Mouse (Mus musculus) naive thymus-derived CD4-positive, alpha-beta T cell, adult 2 months (primary cell): ENCODE results near the gene 4930442H23Rik.
"Not testable (repeated sequence)": the region's sequence is repeated elsewhere in the genome, so short reads cannot be mapped to it uniquely, and the experiment has no call there.

Experiments used
- DNase-seq: peaks from one replicate; pipeline ENCODE4 v3.0.0-alpha.2; 2011; ENCODE audit warnings: low read depth

4930442H23Rik gene

DNA sequence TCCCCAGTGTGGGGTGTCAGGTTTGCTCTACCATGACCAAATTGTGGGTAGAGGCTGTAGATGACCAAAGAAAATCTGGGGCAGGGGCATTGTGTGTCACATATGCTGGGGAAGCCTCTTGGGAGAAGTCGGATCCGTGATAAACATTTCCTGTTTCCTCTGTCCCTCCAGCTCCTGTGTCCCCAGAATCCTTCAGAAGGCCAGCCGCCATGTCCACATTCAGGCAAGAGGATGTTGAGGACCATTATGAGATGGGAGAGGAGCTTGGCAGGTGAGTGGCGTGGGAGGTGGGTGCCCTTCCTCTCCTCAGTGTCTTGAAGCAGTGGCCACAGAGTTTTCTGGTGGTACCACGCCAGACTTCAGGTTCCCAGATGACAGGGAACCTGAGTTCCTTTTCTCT, at the start of gene 4930442H23Rik:
Gene 4930442H23Rik, minus strand, starts transcription at position 45 of the 400 bp plus-strand sequence.
- no peak for DNase-seq

DNA sequence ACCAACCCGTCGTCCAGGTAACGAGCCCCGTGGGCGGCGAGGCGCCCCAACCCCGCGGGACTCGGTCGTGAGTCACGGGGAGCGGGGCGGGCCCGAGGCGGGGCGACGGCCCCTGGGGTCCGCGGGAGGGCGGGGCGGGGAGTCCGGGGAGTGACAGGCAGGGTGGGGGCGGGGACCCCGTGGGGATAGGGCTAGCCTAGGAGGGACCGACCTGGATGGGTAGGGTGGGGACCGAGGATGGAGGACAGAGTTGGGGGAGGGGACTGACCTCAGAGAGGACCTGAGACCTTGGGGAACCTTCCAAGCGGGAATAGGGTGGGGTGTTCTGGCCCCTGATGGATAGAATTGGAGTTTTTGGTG, 49.6 kb upstream of the 4930442H23Rik start:
- no peak for DNase-seq

DNA sequence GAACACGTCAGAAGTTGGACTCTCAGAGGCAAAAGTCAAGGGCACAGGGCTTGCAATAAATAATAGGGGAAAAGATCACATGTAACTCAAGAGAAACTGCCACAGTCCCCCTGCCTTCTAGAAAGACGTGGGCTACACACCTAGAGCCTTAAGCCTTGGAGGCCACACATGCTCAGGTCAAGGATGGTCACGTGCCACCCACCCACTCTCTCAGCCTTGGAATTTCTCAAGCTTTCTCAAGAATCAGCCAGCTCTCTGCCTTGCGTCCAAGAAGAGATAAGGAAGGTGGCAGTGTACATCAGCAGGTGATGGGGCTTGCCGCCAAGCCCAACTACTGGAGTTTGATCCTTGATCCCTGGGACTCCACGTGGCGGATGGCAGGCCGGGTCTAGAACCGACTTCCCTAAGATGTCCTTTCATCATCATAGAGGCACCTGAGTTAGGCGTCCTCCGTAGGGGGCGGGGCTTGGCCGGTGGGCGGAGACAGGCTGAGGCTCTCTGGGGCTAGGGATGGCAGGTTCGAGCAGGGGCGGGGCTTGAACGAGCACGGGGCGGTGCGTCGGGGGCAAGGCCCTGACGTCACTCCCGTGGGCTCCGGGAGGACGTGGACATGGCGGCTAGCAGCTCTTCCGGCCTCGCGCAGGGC, 49.1 kb upstream of the 4930442H23Rik start, which contains the start of gene Zfr2:
Gene Zfr2, plus strand, starts transcription at position 576 of the 646 bp plus-strand sequence.
- peak; percentile 97 for DNase-seq

DNA sequence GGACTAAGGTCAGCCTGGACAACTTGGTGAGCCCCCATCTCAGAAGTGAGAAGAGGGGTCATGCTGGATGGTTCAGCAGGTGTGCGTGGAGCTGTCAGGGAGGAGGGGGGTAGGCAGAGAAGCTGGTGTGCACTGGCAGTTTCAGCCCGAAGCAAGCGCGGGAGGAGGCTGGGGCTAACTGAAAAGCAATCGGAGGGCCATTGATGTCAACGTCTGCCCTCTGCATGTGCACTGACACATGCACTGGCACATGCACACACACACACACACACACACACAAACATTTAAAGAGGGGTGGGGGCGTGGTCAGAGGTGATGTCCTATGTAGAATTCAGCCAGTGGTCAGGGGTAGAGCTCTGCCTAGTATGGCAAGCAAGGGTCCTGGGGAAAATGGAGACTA, 47.8 kb upstream of the 4930442H23Rik start:
- DNase-seq = no peak

DNA sequence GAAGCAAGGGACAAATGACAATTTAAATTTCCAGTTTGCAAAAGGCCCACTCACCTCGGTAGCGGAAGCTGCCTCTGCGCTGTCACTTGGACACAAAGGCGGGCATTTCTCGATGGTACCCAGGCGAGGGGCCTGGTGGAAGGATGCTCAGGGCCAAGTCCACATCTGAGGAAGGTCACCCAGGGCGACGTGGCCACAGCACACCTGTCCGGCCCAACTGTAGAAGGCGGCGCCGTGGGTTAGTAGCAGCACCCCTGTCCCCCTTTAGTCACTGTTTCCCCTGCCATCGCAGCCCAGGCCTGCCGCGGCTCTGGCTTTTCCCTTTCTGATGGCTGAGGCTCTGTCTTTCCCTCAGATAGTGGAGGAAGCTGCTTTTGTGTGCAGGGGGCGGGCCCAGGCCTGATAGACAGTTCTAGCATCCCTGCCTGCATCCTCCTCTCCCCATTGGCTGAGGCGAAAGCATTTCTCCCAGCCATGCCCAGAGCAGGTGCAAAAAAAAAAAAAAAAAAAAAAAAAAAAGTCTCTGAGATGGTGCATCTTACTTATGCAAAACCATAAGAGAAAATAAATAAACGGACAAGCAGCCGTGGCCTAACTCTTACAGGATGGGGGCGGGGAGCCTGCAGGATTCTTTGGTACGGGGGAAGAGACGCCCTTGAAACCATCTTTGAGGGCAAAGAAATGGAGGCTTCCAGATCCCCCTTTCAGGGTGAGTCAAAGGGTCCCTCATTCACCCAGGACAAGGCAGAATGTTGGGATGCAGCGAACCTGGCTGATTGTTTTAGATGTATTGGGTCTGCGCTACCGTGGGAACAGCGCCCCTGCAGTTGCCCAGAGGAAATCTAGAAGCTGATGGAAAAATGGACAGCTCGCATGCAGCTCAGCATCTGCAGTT, 47.0 kb upstream of the 4930442H23Rik start, which contains the start of gene Atcay:
Gene Atcay, minus strand, starts transcription at position 396 of the 895 bp plus-strand sequence.
- DNase-seq = peak; percentile 56

DNA sequence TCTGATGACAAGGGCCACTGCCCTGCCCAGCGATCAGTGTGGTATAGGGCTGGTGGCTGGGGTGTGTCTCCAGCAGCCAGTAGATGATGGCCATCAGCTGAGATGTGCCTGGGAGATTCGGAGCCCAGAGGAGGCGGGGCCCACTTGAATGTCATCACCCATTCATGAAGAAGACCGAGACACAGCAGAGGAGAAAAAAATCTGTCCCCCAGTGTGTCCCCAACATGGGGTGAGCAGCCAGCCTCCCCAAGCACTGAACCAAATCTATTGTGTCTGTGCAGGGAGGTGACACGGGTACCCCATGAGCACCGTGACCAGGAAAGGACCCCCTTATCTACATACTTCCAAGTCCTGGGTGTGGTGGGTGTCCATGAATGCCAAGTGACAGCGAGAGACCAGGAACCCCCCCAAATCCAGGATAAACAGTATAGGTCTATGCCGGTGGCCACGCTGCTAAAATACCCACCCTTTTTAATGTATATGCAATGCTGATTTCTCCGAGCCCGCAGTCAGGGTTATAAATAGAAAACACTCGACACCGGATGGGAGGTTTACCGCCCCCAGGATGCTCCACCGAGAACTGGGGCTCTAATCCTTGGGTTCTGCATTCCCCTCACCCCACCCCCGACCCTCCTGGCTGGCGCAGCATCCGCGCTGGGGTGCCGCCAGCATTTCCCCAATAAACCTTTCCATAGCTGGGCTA, 46.2 kb upstream of the 4930442H23Rik start:
- DNase-seq = peak; percentile 56

DNA sequence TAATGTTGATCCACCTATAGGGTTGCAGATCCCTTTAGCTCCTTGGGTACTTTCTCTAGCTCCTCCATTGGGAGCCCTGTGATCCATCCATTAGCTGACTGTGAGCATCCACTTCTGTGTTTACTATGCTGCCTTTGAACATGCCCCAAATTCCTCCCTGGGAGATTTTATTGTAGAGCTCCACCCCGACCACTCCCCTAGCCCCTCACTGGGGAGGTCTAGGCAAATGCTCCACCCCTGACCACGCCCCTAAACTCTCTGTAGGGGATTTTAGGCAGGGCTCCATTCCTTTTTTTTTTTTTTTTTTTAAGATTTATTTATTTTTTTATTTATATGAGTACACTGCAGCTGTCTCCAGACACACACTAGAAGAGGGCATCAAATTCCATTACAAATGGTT, 40.1 kb upstream of the 4930442H23Rik start:
- DNase-seq = not testable (repeated sequence)

DNA sequence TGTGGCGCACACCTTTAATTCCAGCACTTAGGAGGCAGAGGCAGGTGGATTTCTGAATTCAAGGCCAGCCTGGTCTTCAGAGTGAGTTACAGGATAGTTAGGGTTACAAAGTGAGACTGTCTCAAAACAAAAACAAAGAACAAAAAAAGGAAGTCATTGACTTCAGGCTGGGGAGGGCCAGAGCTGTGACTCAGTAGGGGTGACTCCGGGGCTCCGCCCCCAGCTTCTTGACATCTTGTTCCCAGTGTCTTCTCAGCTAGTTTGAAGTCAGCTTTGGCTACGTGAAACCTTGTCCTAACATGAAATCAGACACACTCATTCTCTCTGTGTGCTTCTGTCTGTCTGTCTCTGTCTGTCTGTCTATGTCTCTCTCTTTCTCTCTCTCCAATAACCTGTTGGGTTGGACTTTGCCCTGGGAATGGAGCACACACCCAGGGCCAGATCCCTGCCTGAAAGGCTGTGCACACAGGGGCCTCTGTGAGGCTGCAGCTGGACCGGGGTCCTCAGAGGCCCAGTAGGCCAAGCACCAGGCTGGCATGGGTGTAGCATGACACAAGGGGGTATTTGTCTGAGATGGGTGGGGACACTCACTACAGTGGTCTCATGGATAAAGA, 37.9 kb upstream of the 4930442H23Rik start:
- no peak for DNase-seq

DNA sequence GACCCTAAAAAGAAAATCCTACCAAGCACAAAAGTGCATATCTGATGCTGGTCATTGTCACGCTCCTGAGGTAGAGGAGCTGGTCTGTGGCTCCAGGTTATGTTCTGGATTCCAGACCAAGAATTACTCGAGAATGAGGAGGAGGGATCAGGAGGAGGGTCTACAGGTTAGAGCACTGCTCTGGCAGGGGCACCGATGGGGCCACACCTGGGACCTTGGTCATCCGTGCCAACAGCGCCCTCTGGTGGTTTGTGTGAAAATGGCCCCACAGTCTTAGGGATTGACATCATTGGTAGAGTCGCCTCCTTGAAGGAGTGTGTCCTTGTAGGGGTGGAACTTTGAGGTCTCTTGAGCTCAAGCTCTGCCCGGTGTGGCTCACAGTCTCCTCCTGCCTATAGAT, 34.3 kb upstream of the 4930442H23Rik start:
- DNase-seq = peak; percentile 87

DNA sequence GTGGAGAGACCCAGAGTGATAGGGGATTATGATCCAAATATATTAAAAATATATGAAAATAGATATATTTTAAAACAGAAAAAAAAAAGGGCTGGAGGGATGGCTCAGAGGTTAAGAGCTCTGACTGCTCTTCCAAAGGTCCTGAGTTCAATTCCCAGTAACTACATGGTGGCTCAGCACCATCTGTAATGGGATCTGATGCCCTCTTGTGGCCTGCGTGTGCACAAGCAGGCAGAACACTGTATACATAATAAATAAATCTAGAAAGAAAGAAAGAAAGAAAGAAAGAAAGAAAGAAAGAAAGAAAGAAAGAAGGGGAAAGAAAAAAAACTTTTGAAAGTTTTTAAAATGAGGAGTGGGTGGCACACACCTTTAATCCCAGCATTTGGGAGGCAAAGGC, 33.6 kb upstream of the 4930442H23Rik start:
- DNase-seq = peak; percentile 70

DNA sequence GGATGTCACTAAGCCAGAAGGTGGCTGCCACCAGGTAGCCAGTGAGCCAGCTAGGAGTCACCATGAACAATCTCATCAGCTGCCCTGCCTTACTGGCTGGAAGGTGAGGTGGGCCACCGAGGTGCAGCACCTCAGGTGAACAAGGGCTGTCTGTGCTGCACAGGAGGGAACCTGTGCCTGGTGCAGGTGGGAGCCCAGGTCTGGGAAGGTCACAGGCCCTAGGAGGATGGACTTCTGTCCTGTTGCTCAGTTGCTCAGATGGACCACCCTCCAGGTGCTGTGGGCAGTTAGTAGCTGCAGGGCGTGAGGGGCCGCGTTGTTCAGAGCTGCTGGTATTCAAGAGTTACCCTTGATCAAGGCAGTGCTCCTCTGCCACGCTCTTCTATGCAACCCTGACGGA, 33.2 kb upstream of the 4930442H23Rik start:
- DNase-seq = no peak

DNA sequence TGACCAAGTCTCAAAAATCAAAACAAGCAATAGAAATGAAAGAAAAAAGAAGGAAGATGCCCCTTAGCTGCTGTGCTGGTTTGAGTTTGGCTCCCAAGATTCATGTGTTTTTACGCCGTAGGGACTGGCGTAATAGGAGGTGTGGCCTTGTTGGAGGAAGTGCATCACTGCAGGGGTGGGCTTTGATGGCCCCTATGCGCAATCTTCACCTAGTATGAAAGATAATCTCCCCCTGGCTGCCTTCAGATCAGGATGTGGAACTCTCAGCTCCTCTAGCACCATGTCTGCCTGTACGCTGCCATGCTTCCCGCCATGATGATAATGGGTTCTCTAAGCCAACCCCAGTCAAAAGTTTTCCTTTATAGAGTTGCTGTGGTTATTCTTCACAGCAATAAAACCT, 32.6 kb upstream of the 4930442H23Rik start:
- no peak for DNase-seq

DNA sequence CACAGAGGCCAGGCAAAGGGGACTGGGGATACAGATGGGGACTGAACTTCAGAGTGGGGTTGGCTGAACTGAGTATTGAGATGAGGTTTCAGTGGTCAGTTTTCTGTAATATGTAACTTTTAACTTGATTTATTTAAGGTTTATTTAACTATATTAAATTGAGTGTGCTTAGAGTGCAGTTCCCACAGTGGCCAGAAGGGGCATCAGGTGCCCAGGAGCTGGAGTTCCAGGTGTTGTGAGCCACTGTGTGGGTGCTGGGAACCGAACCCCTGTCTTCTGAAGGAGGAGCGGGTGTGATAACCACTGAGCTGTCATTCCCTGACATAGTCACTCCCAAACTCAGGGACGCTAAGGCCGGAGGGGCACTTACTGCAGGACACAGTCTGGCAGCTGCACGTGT, 26.5 kb upstream of the 4930442H23Rik start:
- no peak for DNase-seq

DNA sequence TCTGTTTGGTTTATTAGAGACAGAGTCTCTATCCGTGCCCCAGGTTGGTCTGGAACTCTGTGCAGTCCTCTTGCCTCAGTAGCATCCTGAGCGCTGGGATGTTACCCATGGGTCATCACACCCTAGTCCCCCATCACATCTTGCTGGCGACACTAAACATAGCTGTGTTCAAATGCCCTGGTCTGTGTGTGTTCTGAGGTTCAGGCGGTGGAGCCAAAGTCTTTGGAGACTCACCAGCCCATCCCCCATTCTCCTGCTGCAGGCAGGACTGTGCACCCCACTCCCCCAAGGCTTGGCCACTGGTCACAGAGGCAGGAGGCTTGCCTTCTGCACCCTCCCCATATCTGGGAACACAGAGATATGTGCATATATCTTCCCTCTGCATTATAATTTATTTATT, 20.5 kb upstream of the 4930442H23Rik start:
- DNase-seq = no peak

DNA sequence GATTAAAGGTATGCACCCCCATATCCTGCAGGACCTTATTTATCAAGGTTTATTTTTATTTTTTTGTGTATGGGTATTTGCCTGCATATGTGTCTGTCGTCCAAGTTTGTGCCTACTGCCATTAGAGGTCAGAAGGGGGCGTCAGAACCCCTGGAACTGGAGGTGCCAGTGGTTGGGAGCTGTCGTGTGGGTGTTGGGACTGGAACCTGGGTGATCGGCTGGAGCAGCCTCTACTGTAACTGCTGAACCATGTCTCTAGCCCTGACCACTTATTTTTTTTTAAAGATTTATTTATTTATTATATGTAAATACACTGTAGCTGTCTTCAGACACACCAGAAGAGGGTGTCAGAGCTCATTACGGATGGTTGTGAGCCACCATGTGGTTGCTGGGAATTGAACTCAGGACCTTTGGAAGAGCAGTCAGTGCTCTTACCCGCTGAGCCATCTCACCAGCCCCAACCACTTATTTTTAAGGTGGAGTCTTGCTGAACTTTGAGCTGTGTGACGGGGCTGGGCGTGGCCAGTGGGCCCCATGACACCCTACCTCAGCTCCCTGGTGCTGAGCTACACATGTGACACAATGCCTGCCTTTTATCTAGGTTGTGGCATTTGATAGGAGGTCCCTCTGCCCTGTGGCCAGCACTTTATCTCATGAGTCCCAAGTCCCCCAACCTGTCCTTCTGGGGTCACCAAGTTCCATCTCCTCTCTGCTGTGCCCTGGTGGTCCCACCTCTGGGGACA, 19.5 kb upstream of the 4930442H23Rik start:
- no peak for DNase-seq

DNA sequence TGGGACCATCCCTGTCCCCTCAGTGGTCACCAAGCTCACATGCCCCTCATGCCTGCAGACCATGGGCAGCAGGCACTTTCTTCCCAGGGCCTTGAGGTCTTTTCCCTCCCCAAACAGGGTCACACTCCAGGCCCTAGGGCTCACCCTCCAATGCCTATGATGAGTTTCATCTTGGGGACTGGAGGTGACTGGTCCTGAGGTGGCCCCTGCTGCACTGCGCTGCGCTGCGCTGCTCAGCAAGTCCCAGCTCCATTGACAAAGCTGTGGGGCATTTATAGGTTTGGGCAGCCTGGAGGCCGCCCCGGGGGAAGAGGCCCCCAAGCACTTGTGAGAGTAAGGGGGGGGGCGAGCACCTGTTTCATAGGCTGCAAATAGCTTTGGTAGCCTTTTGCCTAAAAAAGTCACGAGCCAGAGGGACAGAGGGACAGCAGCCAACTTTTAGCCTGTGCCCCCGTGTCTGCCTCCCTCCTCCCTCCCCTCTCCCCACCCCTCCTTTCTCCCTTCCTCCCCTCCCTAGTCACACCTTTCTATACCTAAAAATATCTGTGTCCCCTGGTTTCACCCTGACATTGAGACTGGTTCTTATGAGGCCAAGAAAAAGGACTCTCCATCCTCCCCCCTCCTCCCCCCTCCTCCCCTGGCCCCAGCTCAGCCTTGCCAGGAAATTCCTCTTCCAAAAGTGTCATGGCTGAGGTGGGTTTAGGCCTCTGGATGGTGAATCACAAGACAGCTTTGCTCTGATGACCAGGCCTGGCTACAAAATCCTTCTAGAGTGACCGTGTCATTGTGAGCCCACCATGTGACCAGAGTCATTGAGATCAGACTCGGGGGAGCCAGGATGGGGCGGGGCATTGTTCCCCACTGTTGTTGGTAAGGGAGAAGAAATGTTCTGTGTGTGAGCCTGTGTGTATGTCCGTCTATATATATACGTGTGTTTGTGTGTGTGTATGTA, 18.4 kb upstream of the 4930442H23Rik start, which contains the start of gene Nmrk2:
Gene Nmrk2, minus strand, starts transcription at position 245 of the 952 bp plus-strand sequence.
- DNase-seq = no peak

DNA sequence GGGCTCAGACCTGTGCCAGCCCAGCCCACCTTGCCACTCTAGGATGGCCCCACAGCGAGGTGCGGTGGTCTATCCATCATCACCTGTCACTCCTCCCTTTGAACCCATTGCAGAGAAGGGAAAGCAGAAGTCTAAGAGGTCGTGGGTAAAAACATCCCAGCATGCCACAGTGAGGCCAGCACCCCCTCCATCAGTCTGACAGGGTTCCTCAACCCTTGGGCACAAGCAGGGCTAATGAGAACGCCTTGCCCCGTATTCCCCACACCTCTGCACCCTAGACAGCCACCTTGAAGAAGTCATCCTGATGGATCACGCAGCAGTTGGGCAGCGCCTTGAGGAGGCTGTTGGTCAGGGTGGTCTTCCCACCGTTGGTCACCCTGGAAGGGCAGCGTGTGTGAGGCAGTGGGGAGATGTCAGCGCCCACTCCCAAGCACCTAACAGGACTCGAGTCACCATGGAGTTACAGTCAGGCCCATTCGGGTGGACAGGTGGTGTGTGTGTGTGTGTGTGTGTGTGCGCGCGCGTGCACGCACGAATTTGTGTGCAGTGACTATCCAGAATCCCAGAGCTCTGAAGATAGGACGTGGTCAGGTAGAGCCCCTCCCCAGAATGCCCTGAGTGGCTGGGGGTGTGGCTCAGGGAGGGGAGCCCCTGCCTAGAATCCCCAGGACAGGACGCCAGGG, 17.1 kb upstream of the 4930442H23Rik start:
- no peak for DNase-seq

DNA sequence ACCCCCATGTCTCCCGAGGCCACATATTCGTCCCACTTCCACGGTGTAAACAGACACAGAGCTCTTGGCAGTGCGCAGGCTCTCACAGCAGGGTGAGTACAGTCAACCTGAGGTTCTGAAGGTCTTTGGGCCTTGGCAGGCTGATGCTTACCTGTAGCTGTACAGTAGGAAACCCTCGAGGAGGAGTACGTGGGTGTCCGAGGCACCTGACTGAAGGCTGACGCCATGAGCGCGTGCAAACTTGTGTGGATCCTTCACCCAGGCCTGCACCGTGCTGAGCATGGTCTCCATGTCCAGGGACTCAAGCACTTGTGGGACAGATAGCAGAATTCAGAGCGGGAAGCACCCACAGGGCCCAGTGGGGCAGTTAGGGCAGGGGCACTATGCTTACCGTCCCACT, 16.5 kb upstream of the 4930442H23Rik start:
- DNase-seq = no peak

DNA sequence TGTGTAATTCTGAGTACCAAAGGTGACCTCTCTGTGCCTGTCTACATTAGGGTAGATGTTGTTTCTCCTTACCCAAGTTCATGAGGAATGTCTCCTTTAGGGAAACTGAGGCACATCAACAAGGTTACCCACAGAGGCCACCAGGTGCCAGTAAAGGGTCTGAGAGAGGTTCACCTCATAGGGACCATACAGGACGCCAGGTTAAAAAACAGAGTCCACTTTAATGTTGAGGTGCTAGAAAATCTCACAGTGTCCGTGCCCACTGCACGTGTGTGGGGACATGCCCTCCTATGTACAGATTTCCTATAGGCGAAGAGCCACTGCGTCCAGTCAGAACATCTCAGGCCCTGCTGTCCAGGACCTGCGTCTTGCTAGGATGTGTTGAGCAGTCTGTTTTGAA, 15.3 kb upstream of the 4930442H23Rik start:
- no peak for DNase-seq

DNA sequence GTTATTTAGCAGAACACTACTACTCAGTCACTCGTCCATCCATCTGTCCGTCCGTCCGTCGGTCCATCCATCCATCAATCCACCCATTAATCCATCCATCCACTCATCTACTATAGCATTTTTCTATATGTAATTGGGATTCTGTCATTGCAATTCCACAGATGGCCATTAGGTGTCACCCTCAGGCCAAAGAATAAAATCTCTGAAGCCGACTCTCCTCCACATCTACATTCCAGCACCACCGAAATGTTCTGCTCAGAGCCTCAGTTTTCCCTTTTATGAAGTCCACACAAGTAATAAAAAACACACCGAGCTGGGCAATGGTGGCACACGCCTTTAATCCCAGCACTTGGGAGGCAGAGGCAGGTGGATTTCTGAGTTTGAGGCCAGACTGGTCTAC, 14.6 kb upstream of the 4930442H23Rik start:
- peak; percentile 88 for DNase-seq
